Mouse (Mus musculus) gastrocnemius, postnatal 14 days (tissue): ENCODE data around the gene Angpt4. TPM values are rescaled to one million over a fixed set of nuclear protein-coding genes. Genes with fewer than 3 reads are reported as not detected.

Source experiments
- DNase-seq: peaks from one replicate; pipeline ENCODE4 v3.0.0; 2021; ENCODE audit warnings: mixed read lengths
- intact Hi-C: fragments of 180-260 bp; cut with DNase I; formaldehyde crosslinking; loops from one replicate; pipeline ENCODE4 v1.15.1; 2025; ENCODE audit warnings: low total_unique reads
- long read RNA-seq, 2 experiments: library from polyadenylated mRNA; stranded (forward); transcript quantifications; one replicate each; pipeline ENCODE4 v2.0.0; 2021
- total RNA-seq, 2 experiments: library from RNA; stranded (reverse); gene quantifications; 2 replicates each; pipeline ENCODE4 v1.2.3; 2021

Angpt4 gene
- under 1 TPM in 1 of 2 experiments, not detected in 1; 0.12 TPM for total RNA-seq
- long read RNA-seq, experiment 1, partial matches to known transcripts, result 0 of 1 reads
- long read RNA-seq, experiment 1, other reads (novel, unspliced or antisense), result 1 of 1 reads
- long read RNA-seq, experiment 2, result 0 reads

- no peak for DNase-seq
- intact Hi-C loops, result no loop called here
These were observed at the start of gene Angpt4 for GRCm38 (mm10) chr2:151910919-151911500. Gene Angpt4 (plus strand): TSS chr2:151911210.

DNA sequence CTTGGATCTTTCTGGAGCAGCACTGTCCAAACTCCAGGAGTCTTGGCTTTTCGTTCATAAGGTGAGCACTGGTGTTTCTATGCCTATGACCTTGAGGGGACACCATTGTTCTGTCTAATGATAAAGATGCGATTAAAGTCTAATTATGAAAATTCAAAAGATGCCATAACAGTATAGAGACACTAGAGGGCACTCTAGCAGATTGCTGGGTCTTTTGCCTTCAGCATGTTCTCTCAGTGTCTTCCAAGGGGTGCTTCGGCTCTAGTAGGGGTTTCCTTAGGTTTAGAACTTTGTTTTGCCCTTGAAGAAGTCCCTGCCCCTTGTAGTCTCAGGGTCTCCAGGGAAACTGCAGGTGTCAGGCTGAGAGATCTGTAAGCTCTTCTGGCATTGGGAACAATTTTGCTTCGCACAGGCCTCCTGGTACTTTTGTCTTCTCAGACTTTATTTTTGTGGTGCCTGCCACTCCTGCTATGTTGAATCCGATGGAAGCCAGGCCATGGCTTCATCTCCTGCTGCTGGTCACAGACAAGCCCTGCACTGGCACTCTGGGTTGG, 48.7 kb upstream of the Angpt4 start:
- no peak for DNase-seq
- intact Hi-C loops, result no loop called here

GRCm38 (mm10) chr2:151864941-151865340, 46.1 kb upstream of the Angpt4 start:
- intact Hi-C loops, result loop anchor here (5.0 kb wide), 1 partner anchor 118 kb away; no protein-coding TSS in a partner anchor
- DNase-seq, result no peak

DNA sequence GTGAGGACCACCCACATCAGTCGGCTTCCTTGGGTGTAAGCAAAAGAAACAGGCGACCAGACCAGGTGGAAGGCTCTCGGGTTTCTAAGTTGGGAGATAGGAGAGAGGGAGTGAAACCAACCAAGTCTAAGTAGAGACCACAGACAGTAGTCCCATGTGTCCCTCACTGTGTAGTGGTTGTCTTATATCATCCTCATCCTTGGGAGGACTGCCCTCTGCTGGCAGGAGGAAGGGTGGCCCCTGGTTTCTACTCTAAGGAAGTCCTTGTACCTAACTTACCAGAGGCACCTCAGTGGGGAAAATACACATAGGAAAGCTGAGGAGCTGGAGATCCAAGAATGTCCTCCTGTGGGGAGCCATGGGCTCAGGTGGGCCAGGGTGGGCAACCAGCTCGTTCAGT, 44.5 kb upstream of the Angpt4 start:
- intact Hi-C loops, result loop anchor here (5.0 kb wide), 1 partner anchor 119 kb away; no protein-coding TSS in a partner anchor
- DNase-seq, result peak; percentile 49

DNA sequence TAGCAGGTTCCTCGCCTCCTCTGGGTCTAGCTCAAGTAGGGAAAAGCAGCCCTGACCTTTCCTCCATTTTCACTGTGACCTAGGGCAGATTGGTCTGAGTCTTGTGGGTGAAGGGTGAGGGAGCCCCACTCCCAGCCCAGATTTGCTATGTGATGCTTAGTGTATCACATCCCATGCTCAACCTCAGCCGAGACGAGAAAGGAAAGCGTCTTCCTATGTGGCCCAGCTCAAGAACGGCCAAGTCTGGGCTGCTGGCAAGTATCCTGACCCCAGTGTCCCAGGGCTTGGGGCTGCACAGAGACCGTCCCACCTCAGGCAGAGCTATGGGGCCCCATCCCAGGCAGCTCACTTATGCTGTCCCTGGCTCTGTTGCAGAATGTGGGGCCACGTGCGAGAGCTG, 42.8 kb upstream of the Angpt4 start:
- intact Hi-C loops, result loop anchor here (5.0 kb wide), 1 partner anchor 121 kb away; no protein-coding TSS in a partner anchor
- no peak for DNase-seq

DNA sequence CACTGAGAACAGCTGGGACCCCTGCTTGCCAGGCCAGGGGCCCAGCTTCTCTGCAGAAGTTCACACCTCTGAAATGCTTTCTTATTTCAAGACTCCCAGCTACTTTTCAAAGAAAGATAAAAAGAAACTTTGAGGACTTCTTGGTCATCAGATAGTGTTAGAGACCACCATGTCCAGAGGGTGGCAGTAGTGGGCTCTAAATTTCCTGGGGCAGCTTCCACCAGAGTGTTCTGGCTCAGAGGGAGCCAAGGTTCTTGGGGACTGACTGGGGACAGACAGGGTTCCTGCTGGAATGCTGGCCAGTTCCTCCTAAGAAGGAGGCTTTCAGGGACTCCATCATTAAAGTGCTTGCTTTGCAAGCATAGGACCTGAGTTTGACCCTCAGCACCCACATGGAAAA, 36.5 kb upstream of the Angpt4 start:
- intact Hi-C loops, result no loop called here
- no peak for DNase-seq

DNA sequence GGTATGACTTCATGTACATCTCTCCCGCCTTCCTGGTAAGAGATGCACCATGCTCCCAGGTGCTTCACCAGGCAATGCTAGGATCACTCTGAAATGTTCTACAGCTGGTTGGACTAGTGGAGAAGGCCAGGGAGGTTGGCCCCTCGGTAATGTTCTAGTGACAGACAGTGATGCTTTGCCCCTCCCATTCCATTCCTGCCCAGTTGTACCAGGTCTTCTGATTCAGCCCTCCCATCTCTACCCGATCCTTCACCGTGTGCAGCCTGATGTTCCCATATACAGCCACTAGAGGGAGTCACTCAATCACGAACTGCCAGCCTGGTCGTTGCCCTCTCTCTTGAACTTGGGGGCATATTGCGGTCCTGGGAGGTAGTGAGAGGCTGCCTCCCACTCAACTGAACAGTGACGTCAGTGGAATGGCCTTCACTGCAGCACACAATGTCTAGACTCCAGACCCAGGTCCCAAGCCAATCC, 35.0 kb upstream of the Angpt4 start:
- intact Hi-C loops, result loop anchor here (5.0 kb wide), 1 partner anchor 116 kb away; no protein-coding TSS in a partner anchor
- DNase-seq, result peak; percentile 34

DNA sequence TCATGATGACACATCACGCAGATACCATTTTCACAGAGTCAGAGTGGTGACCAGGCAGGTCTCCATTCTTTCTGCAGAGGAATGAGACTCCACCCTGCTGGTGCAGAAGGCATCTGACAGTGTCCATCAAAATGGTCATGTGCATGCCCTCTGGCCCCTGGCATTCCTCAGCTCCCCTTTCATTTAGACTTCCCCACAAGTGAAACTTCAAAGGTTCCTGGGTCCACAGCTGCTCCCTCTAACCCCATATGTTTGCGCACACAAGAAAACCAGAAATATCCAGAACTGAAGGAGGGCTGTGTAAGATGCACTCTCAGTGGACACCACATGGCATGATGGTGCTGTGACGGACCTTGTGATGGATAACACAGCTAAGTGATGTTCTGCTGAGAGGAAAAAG, 32.4 kb upstream of the Angpt4 start:
- intact Hi-C loops, result loop anchor here (5.0 kb wide), 1 partner anchor 114 kb away; no protein-coding TSS in a partner anchor
- DNase-seq, result no peak

DNA sequence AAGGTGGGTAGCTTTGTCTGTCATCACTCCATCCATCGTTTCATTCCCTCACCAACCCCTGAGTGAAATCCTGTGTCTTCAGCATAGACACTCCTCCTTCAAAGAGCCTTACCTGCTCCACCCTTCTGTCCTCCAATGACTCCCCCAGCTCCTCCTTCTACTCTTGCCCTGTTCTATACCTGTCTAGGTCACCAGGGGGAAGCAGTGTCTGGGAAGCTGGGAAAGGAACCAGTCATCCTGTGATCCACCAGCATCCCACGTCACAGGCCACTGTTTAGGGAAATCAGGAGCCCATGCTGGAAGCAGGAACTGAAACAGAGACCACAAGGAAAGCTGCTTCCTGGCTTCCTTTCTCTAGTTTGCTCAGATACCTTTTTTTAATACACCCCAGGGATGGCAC, 31.2 kb upstream of the Angpt4 start:
- no peak for DNase-seq
- intact Hi-C loops, result loop anchor here (5.0 kb wide), 1 partner anchor 113 kb away; no protein-coding TSS in a partner anchor

DNA sequence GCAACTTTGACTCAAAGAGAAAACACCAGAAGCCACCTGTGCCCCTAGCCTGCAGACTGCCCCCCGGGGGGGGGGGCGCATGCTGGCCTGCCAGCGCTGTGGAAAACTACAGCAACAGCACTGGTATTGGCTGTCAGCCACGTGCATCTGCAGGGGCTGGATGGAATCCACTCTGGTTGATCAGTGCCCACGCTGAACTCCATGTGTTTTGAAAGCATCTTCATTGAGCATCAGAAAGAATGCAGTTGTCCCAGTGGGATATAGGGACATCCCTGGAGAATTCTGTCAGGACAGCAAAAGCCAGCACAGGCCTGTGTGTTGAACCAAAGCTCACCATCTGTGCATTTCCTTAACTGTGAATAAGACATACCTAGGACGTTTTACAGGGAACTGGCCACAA, 20.0 kb upstream of the Angpt4 start:
- intact Hi-C loops, result no loop called here
- no peak for DNase-seq

GRCm38 (mm10) chr2:151893122-151893774, 17.8 kb upstream of the Angpt4 start:
- DNase-seq, result no peak
- intact Hi-C loops, result no loop called here

- DNase-seq, result no peak
- intact Hi-C loops, result no loop called here
These were observed 16.6 kb upstream of the Angpt4 start for GRCm38 (mm10) chr2:151894209-151894980.

DNA sequence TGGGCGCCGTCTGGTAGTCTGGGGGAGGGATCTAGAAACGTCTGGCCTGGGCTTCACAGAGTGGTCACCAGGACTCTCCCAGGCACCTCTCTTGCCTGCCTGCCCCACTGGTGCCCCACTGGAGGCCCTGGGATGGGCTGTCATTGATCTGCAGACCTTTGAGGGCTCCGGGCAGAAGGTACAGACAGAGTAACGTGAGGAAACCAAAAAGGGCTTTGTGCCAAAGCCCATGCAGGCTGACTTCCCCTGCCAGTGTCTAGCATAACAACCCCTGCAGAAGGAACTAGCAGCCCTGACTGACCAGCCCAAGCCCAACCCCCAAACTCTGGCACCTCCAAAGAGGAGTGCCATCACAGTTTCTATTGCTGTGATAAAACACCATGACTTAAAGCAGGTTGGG, 15.1 kb upstream of the Angpt4 start:
- DNase-seq, result no peak
- intact Hi-C loops, result no loop called here

GRCm38 (mm10) chr2:151898106-151898505, 12.9 kb upstream of the Angpt4 start:
- intact Hi-C loops, result no loop called here
- DNase-seq, result no peak

- DNase-seq, result no peak
- intact Hi-C loops, result no loop called here
These were observed 10.2 kb upstream of the Angpt4 start for GRCm38 (mm10) chr2:151900845-151901244.

DNA sequence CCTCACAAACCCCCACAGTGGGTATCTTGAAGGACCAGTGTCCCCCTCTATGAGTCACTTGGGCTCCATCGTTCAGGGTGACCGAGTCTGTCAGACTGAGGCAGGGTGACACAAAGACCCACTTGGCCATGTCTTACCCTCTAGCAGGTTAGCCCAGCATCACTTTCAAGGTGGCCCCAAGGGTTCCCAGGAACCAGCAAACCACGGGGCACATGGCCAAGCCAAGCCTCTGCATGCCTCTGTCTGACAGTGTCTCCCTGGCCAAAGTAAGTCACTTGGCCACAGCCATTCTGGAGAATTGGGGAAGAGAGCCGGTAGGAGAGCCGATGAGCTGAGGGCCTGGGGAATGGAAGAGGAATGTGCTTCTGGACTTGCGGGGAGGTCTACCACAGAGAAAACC, 7.7 kb upstream of the Angpt4 start:
- intact Hi-C loops, result no loop called here
- no peak for DNase-seq

- intact Hi-C loops, result no loop called here
- no peak for DNase-seq
These were observed 7.1 kb upstream of the Angpt4 start for GRCm38 (mm10) chr2:151903933-151904332.

GRCm38 (mm10) chr2:151904636-151905035, 6.4 kb upstream of the Angpt4 start:
- no peak for DNase-seq
- intact Hi-C loops, result no loop called here

GRCm38 (mm10) chr2:151907020-151907419, 4.0 kb upstream of the Angpt4 start:
- DNase-seq, result no peak
- intact Hi-C loops, result no loop called here

DNA sequence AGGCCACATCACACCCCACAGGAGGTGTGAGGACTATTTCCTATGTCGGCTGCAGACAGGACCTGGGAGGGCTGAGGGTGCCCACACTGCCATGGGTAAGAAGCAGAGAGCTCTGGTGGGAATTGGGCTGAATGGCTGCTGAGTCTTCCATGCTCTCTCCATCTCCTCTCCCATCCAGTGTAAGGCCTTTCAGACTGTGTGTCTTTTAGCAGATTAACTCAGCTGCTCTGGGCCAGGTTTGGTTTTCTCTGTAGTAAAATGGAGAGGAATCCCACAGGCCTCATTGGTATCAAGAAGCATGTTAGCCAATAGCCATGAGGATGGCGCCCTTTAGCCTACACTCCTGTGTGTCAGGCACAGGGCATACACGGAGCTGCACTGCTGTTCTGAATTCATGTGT, 1.6 kb upstream of the Angpt4 start:
- DNase-seq, result no peak
- intact Hi-C loops, result no loop called here
